Mouse (Mus musculus) kidney, embryonic 14.5 days (tissue): Measurements from ENCODE around the gene Rnf26. TPM values are rescaled to one million over a fixed set of nuclear protein-coding genes. Genes with fewer than 3 reads are reported as not detected.

Experiments
- ATAC-seq: fragments of 200-750 bp; cut with Nextera tagmentation; 2 replicates; pipeline ENCODE4 v1.8.0; 2017; ENCODE audit warnings: moderate number of reproducible peaks, mild to moderate bottlenecking, moderate TSS enrichment, moderate library complexity; ENCODE audit not compliant: low FRiP score, low TSS enrichment
- H3K27ac ChIP-seq: fragments of 300-500 bp; sonication (generic); 2 replicates; pipeline ENCODE4 v1.5.1; 2014; ENCODE audit warnings: low read depth, mild to moderate bottlenecking, low read length, moderate library complexity, mixed read lengths
- H3K27me3 ChIP-seq: fragments of 300-500 bp; sonication (generic); 2 replicates; pipeline ENCODE4 v1.6.1; 2014; ENCODE audit warnings: mild to moderate bottlenecking, low read length; ENCODE audit not compliant: control insufficient read depth, insufficient read depth
- H3K36me3 ChIP-seq: fragments of 300-500 bp; sonication (generic); 2 replicates; pipeline ENCODE4 v1.6.1; 2014; ENCODE audit warnings: low read length, mixed read lengths; ENCODE audit not compliant: control insufficient read depth, insufficient read depth
- H3K4me1 ChIP-seq: fragments of 300-500 bp; sonication (generic); 2 replicates; pipeline ENCODE4 v1.6.1; 2014; ENCODE audit warnings: low read length, mixed read lengths; ENCODE audit not compliant: control insufficient read depth, insufficient read depth
- H3K4me2 ChIP-seq: fragments of 300-500 bp; sonication (generic); replicated peaks from 2 replicates; pipeline ENCODE4 v1.6.1; 2014; ENCODE audit warnings: low read depth, mild to moderate bottlenecking, low read length
- H3K4me3 ChIP-seq: fragments of 300-500 bp; sonication (generic); 2 replicates; pipeline ENCODE4 v1.5.1; 2014; ENCODE audit warnings: mild to moderate bottlenecking, low read length
- H3K9ac ChIP-seq: fragments of 300-500 bp; sonication (generic); 2 replicates; pipeline ENCODE4 v1.6.1; 2014; ENCODE audit warnings: low read depth, mild to moderate bottlenecking, low read length, moderate library complexity
- H3K9me3 ChIP-seq: fragments of 300-500 bp; sonication (generic); 2 replicates; pipeline ENCODE4 v1.6.1; 2016; ENCODE audit warnings: low read length; ENCODE audit not compliant: control insufficient read depth
- WGBS: fragments of 180-500 bp; shearing (Covaris S2); extraction: QIAGEN DNeasy Blood & Tissue Kit; methylation state at CpG from one replicate; pipeline ENCODE4 v1.1.7; 2014; 5-methylcytosine and 5-hydroxymethylcytosine counted together
- polyA plus RNA-seq: library from polyadenylated mRNA; unstranded; fragments of >200 nt; fragmentation: Nextera tagmentation; extraction: Ambion mirVana; gene quantifications from 2 replicates; pipeline ENCODE4 v1.2.1, GENCODE M21; 2014

Rnf26 gene
- polyA plus RNA-seq, 1 experiment from 2014 or later = 78.4 TPM

DNA sequence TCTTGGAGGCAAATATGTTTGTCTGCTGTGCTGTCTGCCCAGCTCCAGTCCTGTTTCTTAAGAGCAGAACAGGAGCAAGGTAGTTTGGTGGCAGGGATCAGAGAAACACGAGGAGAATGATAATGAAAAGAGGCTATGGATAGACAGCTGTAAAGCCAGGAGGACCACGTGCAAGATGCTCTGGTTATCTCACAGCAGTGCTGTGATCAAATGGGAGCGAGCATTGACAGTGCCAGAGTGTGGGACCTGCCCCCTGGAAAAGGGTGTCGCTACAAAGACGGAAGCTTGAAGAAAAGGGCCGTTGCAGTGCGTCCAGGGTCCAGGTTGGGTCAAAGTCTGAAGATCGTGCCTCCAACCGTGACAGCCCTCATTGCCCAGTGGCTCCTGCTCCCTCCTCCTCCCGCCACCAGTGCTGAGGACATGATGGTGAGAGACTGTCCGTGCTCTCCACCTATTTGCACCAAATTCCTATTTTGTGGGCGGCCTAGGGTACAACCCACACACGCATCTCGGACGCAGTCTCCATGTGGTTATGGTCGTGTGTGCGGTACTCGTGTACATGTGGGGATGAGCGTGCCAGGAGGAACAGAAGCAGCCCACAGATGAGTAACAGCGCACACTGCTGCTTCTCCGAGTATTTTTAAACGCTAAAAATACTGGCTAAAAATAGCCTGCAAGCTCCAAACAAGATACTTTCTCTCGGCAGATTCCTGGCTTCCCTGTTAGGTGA is 29.8 kb downstream of the Rnf26 start:
- Histone ChIP-seq H3K4me2 (peak overlapping the region; percentile 99), H3K9me3 (no peaks in the 10 kb centered on the region), H3K4me1 (peaks cover 48% of the 10 kb centered on the region), H3K27ac (no peak overlapping the region), H3K4me3 (peak overlapping the region; percentile 65), H3K27me3 (0 out of 2 replicates have a peak, but pooled peaks cover 6% of the 10 kb centered on the region), H3K36me3 (no peaks in the 10 kb centered on the region), H3K9ac (no peak overlapping the region)
- no peak for ATAC-seq
- 8% methylated on average over 23 of the region's 23 CpGs for WGBS

DNA sequence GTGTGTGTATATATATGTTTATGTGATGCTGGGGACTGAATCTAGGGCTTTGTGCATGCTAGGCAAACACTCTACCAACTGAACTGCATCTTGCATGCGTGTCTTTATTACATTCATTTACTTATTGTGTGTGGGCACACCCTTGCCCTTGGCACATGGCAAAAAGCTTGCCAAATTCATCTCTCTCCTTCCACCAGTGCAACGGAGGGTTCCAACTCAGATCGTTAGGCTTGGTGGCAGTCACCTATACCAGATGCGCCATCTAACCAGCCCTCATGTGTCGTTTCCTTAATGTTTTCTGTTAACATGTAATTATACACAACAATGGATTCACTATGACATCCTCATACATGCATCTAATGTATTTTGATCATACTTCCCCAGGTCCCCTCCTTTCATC is 31.1 kb downstream of the Rnf26 start:
- ATAC-seq = no peak
- H3K4me2 ChIP-seq = no peak overlapping the region
- no peaks in the 10 kb centered on the region for H3K9me3 ChIP-seq
- H3K4me3 ChIP-seq = no peak overlapping the region
- H3K36me3 ChIP-seq = no peaks in the 10 kb centered on the region
- H3K9ac ChIP-seq = no peak overlapping the region
- 0 out of 2 replicates have a peak, but pooled peaks cover 6% of the 10 kb centered on the region for H3K27me3 ChIP-seq
- H3K4me1 ChIP-seq = peaks cover 45% of the 10 kb centered on the region
- no peak overlapping the region for H3K27ac ChIP-seq
- WGBS = 93% methylated on average over 5 of the region's 5 CpGs

DNA sequence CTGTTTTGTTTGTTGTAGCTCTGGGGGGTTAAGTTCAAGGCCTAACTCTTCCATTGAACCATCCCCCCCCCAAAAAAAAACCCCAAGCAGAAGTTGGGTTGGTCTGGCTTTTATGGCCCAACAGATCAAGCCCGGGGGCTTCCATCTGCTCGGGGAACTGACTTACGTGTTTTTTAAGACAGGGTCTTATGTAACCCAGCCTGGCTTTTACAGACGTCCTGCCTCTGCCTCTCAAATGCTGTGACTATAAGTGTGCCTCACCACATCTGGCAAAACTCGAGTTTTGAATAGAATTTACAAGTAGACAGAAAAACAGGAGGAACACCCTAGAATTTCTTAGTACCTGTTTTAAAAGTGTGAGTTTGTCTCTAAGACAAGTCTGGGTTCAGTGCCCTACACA is 31.7 kb downstream of the Rnf26 start:
- Histone ChIP-seq H3K27ac (no peak overlapping the region), H3K9ac (no peak overlapping the region), H3K4me1 (peaks cover 45% of the 10 kb centered on the region), H3K4me3 (no peak overlapping the region), H3K9me3 (no peaks in the 10 kb centered on the region), H3K27me3 (0 out of 2 replicates have a peak, but pooled peaks cover 6% of the 10 kb centered on the region), H3K36me3 (no peaks in the 10 kb centered on the region), H3K4me2 (no peak overlapping the region)
- WGBS = 66% methylated on average over 5 of the region's 5 CpGs
- no peak for ATAC-seq

- Histone ChIP-seq H3K4me2 (no peak overlapping the region), H3K4me1 (peaks cover 41% of the 10 kb centered on the region), H3K27ac (no peak overlapping the region), H3K27me3 (0 out of 2 replicates have a peak, but pooled peaks cover 3% of the 10 kb centered on the region), H3K36me3 (no peaks in the 10 kb centered on the region), H3K9ac (no peak overlapping the region), H3K4me3 (no peak overlapping the region), H3K9me3 (no peaks in the 10 kb centered on the region)
- no peak for ATAC-seq
- WGBS = 68% methylated on average over 5 of the region's 5 CpGs
Measured at GRCm38 (mm10) chr9:44080953-44081352, 32.4 kb downstream of the Rnf26 start.

DNA sequence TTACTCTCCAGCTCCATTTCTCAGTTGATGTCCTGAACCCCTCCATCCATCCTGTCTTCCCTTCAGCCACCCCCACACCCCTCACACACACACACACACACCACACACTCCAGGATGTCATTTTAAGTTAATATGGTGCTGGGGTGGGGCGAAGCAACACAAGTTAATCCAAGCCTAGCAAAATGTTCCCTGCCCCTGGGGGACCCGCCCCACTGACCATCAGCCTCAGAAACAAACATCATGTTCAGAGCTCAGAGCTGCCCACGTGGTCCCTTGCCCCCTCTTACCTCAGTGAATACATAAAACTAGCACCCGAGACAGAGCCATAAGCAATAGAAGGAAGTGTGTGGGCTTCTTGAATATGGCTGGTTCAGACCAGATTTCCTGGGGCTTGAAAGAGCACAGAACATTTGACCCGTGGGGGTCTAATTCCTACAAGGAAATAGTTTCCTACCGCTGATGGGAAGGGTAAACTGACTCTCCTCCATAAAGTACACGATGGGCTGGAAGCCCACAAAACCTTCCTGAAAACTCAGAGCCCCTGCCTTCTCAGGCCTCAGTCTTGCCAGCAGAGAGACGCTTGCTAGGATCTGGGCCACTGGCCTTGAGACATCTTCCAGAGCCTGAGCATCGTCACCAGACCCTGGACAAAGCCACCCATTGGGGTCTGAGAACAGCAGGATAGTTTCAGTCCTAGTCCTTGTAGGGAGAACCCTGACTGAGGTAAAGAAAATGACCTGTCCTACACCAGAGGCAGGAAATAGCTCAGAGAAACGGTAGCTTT is 33.1 kb downstream of the Rnf26 start:
- 47% methylated on average over 10 of the region's 10 CpGs for WGBS
- ATAC-seq = no peak
- Histone ChIP-seq H3K27ac (no peak overlapping the region; the same call in 1 of the 2 replicates), H3K4me1 (peaks cover 33% of the 10 kb centered on the region), H3K27me3 (no peaks in the 10 kb centered on the region), H3K9ac (no peak overlapping the region), H3K36me3 (no peaks in the 10 kb centered on the region), H3K4me3 (no peak overlapping the region), H3K4me2 (no peak overlapping the region), H3K9me3 (no peaks in the 10 kb centered on the region)

DNA sequence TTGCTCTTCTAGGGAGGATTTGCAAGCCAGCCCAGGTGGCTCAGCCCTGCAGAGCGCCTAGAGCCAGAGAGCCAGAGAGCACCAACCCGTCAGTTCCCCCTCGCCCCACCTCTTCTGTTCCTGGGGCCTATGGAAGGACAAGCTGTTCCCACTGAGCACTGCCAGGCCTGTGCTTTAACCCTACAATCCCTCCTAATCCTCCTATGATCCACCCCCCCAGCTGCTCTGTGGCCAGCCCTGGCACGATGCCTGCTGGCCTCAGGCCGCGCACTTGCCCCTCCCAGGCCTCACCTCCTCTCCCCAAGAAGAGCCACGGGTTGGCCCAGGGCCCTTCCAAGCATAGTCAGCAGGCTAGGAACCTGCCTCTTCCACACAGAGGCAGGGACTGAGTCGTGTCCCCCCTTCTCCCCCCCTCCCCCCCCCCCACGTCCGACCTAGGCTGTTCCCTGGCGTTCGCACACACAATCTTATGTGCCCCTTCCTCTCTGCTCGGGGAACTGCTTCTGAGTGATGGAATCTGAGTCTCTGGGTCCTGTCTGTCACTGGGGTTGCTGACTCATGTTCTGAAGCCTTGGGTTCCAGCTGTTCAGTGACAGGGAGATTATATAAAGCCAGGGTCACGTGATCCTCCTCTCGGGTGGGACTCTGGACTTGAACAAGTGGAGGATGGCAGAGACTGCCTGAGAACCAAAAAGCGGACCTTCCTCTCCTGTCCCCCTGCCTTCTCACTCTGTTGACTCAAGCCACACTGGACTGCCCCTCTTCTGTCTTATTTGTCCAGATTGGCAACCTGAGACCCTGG is 34.2 kb downstream of the Rnf26 start:
- H3K4me2 ChIP-seq = no peak overlapping the region

DNA sequence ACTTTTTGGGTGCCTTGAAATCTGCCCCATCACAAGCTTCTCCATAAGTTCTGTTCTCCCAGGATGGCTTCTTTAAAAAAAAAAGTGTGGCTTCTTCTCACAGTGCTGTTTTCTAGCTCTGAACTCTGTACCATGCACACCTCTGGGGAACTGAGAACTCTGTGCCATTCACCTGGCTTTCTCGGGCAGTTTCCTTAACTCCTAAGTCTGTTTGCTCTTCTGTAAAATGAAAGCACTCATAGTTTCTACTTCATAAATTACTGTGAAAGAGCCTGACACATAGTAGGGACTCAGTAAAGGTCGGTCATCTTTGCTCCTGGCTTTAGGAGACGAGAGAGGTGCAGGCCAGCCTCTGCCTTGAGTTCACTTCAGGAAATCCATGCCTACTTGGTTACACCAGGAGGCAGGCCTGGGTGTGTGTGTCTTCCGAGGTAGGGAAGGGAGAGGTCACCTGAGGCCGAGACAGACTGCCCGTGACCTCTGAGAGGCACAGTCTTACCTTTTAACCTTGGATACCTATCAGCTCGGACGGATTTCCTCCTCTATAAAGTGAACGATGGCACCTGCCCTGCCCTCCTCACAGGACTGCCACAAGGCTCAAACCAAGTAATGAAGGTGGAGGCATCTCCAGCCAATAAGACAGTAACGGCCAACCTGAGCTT is 35.0 kb downstream of the Rnf26 start:
- H3K27me3 ChIP-seq = no peaks in the 10 kb centered on the region
- H3K9me3 ChIP-seq = no peaks in the 10 kb centered on the region
- peaks cover 20% of the 10 kb centered on the region for H3K4me1 ChIP-seq
- H3K4me3 ChIP-seq = no peak overlapping the region
- H3K4me2 ChIP-seq = no peak overlapping the region
- no peaks in the 10 kb centered on the region for H3K36me3 ChIP-seq
- WGBS = 67% methylated on average over 10 of the region's 10 CpGs
- no peak for ATAC-seq
- H3K27ac ChIP-seq = peak overlapping the region; percentile 30; the same call in 1 of the 2 replicates
- H3K9ac ChIP-seq = no peak overlapping the region

More for the DNA sequence above, 34.2 kb downstream of the Rnf26 start:
- Histone ChIP-seq H3K4me1 (peaks cover 29% of the 10 kb centered on the region), H3K27me3 (no peaks in the 10 kb centered on the region), H3K36me3 (no peaks in the 10 kb centered on the region), H3K9ac (no peak overlapping the region), H3K27ac (peak overlapping the region; percentile 30; the same call in 1 of the 2 replicates), H3K9me3 (no peaks in the 10 kb centered on the region), H3K4me3 (no peak overlapping the region)
- peak; percentile 33; the same call in 1 of the 2 replicates for ATAC-seq
- WGBS = 33% methylated on average over 16 of the region's 16 CpGs

DNA sequence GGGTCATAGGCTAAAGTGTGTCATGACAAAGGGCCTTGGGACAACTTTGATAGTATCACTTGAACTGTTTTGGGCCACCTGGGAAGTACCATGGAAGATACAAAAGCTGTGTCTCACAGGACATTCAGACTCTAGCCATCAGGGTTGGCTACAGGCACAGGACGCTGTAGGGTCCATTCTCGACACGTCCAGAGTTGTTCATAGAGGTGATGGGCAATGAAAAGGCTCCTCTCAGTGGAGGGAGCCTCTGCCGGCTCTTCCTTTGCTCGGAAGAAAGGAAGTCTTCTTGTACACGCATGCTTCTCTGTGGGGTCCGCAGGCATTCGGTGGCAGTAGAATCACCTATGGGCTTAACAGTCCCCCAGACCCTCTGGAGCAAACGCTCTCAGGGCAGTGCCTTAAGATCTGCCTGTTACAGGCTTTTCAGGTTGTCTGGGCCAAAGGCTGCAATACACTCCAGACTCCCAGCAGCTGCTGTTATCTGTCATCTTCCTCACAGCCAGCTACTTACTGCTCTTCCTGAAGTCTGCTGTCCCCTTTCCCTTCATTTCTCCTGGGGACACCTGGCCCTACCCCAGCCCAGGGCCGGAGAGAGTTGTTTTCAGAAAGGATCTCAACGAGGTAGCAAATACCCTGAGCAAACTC is 35.9 kb downstream of the Rnf26 start:
- Histone ChIP-seq H3K9ac (no peak overlapping the region), H3K27me3 (no peaks in the 10 kb centered on the region), H3K4me1 (peaks cover 19% of the 10 kb centered on the region), H3K9me3 (no peaks in the 10 kb centered on the region), H3K4me2 (no peak overlapping the region), H3K27ac (no peak overlapping the region), H3K36me3 (no peaks in the 10 kb centered on the region), H3K4me3 (no peak overlapping the region)
- no peak for ATAC-seq
- WGBS = 87% methylated on average over 11 of the region's 11 CpGs
